ENCODE assay signal across 8 mouse cellular contexts in genomic region chrX:153498665-153499293, GRCm38 (mm10). TPM values are rescaled to one million over a fixed set of nuclear protein-coding genes. Genes with fewer than 3 reads are reported as not detected.
DNase-seq lines count a peak whose midpoint lies in the region; ATAC-seq and TF ChIP-seq lines count a peak whose summit lies in the region.

No protein-coding gene starts in this region.

- peak overlapping the region; percentile 85 for H3K27ac ChIP-seq in heart, adult 2 months
- H3K27ac ChIP-seq in kidney, postnatal 0 days = peak overlapping the region; percentile 93
- peak overlapping the region; percentile 93 for H3K27ac ChIP-seq in lung, embryonic 16.5 days (ENCODE audit: low read length)

- peak overlapping the region; percentile 69 for H3K4me2 ChIP-seq in kidney, postnatal 0 days (ENCODE audit: low read length)
- H3K4me2 ChIP-seq in lung, embryonic 16.5 days (ENCODE audit: low read depth, low read length) = peak overlapping the region; percentile 65

- TF ChIP-seq POLR2A in lung, adult 2 months (IDR thresholded peaks at IDR 0.05; ENCODE audit: borderline replicate concordance, extremely low read depth, low read depth, low read length) = no peak
- TF ChIP-seq POLR2A in heart, adult 2 months (IDR thresholded peaks at IDR 0.05; ENCODE audit: insufficient read depth, low read depth, low read length) = no peak

- no peaks in the 10 kb centered on the region for H3K36me3 ChIP-seq in heart, adult 2 months (ENCODE audit: control insufficient read depth, insufficient read depth, low read length)
- H3K36me3 ChIP-seq in kidney, postnatal 0 days (ENCODE audit: insufficient read depth, low read length) = no peaks in the 10 kb centered on the region
- H3K36me3 ChIP-seq in lung, embryonic 16.5 days (ENCODE audit: control insufficient read depth, insufficient read depth, low read length) = no peaks in the 10 kb centered on the region

- 31% methylated on average over 30 of the region's 30 CpGs for WGBS in lung, adult 2 months
- WGBS in heart, adult 2 months = 27% methylated on average over 30 of the region's 30 CpGs
- WGBS in kidney, postnatal 0 days = 37% methylated on average over 30 of the region's 30 CpGs
- WGBS in lung, embryonic 16.5 days = 19% methylated on average over 28 of the region's 30 CpGs

- peak overlapping the region; percentile 91 for H3K9ac ChIP-seq in heart, adult 2 months (ENCODE audit: low read depth, low read length)
- peak overlapping the region; percentile 82 for H3K9ac ChIP-seq in kidney, postnatal 0 days (ENCODE audit: low read depth, low read length)
- H3K9ac ChIP-seq in lung, embryonic 16.5 days (ENCODE audit: low read length) = peak overlapping the region; percentile 85

- peak; percentile 7 for DNase-seq in lung, adult 2 months
- DNase-seq in lung, postnatal 4 days = no peak
- DNase-seq in cerebellum, postnatal 10 days = peak; percentile 47 to 54
- DNase-seq in heart, adult 2 months = no peak
- peak; percentile 1 for DNase-seq in kidney, postnatal 0 days (ENCODE audit: low spot score)
- peak; percentile 6 to 35 for DNase-seq in right cerebral cortex, adult 2 months (ENCODE audit: low spot score in 2 of 2)
- no peak for DNase-seq in urinary bladder, postnatal 14 days (ENCODE audit: low spot score)

- no peak for TF ChIP-seq CTCF in lung, adult 2 months (IDR thresholded peaks at IDR 0.05; ENCODE audit: insufficient read depth, low read length)
- TF ChIP-seq CTCF in heart, adult 2 months (IDR thresholded peaks at IDR 0.05) = no peak
- TF ChIP-seq CTCF in kidney, postnatal 0 days (IDR thresholded peaks at IDR 0.05; ENCODE audit: low read depth) = no peak

- peaks cover 4% of the 10 kb centered on the region for H3K79me2 ChIP-seq in heart, adult 2 months (replicated peaks; ENCODE audit: control insufficient read depth, insufficient read depth, low read length)

- H3K9me3 ChIP-seq in kidney, postnatal 0 days (replicated peaks; ENCODE audit: low read length) = no peaks in the 10 kb centered on the region
- peaks cover 3% of the 10 kb centered on the region; the same call in 1 of the 2 replicates for H3K9me3 ChIP-seq in lung, embryonic 16.5 days (ENCODE audit: control insufficient read depth, low read length)

- TF ChIP-seq EP300 in heart, adult 2 months (IDR thresholded peaks at IDR 0.05; ENCODE audit: insufficient read depth, low read depth, low read length) = no peak

- H3K4me3 ChIP-seq in lung, adult 2 months (replicated peaks; ENCODE audit: extremely low read depth, low read depth, low read length) = peak overlapping the region; percentile 67
- peak overlapping the region; percentile 67 for H3K4me3 ChIP-seq in heart, adult 2 months
- H3K4me3 ChIP-seq in kidney, postnatal 0 days (replicated peaks; ENCODE audit: low read depth, low read length) = peak overlapping the region; percentile 64
- H3K4me3 ChIP-seq in lung, embryonic 16.5 days (ENCODE audit: low read length) = peak overlapping the region; percentile 62

- intact Hi-C loops in heart, adult 2 months (cut with DNase I) = loop anchor here (10.0 kb wide), 1 partner anchor 794 kb away; no protein-coding TSS in a partner anchor

- ATAC-seq in kidney, postnatal 0 days (replicated peaks; ENCODE audit: low FRiP score, low read depth) = peak; percentile 14; the same call in 1 of the 2 replicates
- 0 out of 2 replicates have a peak, but pooled peaks have one; percentile 6 for ATAC-seq in lung, embryonic 16.5 days (ENCODE audit: low read depth)

- no peaks in the 10 kb centered on the region for H3K27me3 ChIP-seq in heart, adult 2 months (ENCODE audit: control insufficient read depth, insufficient read depth, low read length)
- no peaks in the 10 kb centered on the region for H3K27me3 ChIP-seq in kidney, postnatal 0 days (ENCODE audit: insufficient read depth, low read length)
- H3K27me3 ChIP-seq in lung, embryonic 16.5 days (ENCODE audit: control insufficient read depth, insufficient read depth, low read depth, low read length) = no peaks in the 10 kb centered on the region

- H3K4me1 ChIP-seq in lung, adult 2 months (ENCODE audit: control insufficient read depth, insufficient read depth, low read length) = peaks cover 3% of the 10 kb centered on the region; the same call in 1 of the 2 replicates
- peaks cover 4% of the 10 kb centered on the region for H3K4me1 ChIP-seq in heart, adult 2 months (ENCODE audit: control insufficient read depth, insufficient read depth, low read length)
- no peaks in the 10 kb centered on the region for H3K4me1 ChIP-seq in kidney, postnatal 0 days (replicated peaks; ENCODE audit: insufficient read depth, low read length)
- no peaks in the 10 kb centered on the region for H3K4me1 ChIP-seq in lung, embryonic 16.5 days (replicated peaks; ENCODE audit: control insufficient read depth, insufficient read depth, low read length)

RNA-seq across cellular contexts. Expression of gene Ubqln2, which starts 0.8 kb away (rescaled TPM):
- 34.1 and 39.1 TPM in 2 replicates for polyA plus RNA-seq in lung, adult 2 months (2012; rRNA removed)
- total RNA-seq in heart, adult 2 months (2021) = 10 to 100 TPM; 26.9 to 28.1 TPM
- 16.3 and 18.8 TPM in 2 replicates for polyA plus RNA-seq in heart, adult 2 months (2012; rRNA removed)
- polyA plus RNA-seq in kidney, postnatal 0 days (2015; fragmentation: Nextera tagmentation; extraction: Ambion mirVana) = 16.9 and 20.7 TPM in 2 replicates
- polyA plus RNA-seq in lung, embryonic 16.5 days (2015; fragmentation: Nextera tagmentation; extraction: Ambion mirVana) = 14.5 and 16.3 TPM in 2 replicates

RNA-seq across cellular contexts. Expression of gene Cypt3, which starts 59.6 kb away (rescaled TPM):
- not detected in 2 replicates for polyA plus RNA-seq in lung, adult 2 months (2012; rRNA removed)
- total RNA-seq in heart, adult 2 months (2021) = not detected
- not detected in 2 replicates for polyA plus RNA-seq in heart, adult 2 months (2012; rRNA removed)
- polyA plus RNA-seq in kidney, postnatal 0 days (2015; fragmentation: Nextera tagmentation; extraction: Ambion mirVana) = not detected in 2 replicates
- not detected in 2 replicates for polyA plus RNA-seq in lung, embryonic 16.5 days (2015; fragmentation: Nextera tagmentation; extraction: Ambion mirVana)

Comparison
In these comparisons a context has a peak if more than half of its experiments do, and no peak if none do; other contexts are left out.
1. DNase-seq: peak in lung, adult 2 months (single experiment), cerebellum, postnatal 10 days (2 of 2), kidney, postnatal 0 days (single experiment) and right cerebral cortex, adult 2 months (2 of 2); none in lung, postnatal 4 days (0 of 2), heart, adult 2 months (0 of 2) and urinary bladder, postnatal 14 days (single experiment).
2. Peak in every context shown above with its lines, with median percentiles within 50 percentile points of each other: H3K4me3 ChIP-seq, H3K27ac ChIP-seq and H3K9ac ChIP-seq.